Mouse (Mus musculus) naive thymus-derived CD4-positive, alpha-beta T cell, adult 2 months (primary cell): ENCODE data around the gene Zfp36l2.
"Not testable (repeated sequence)": the region's sequence is repeated elsewhere in the genome, so short reads cannot be mapped to it uniquely, and the experiment has no call there.

Experiments used
- DNase-seq: peaks from one replicate; pipeline ENCODE4 v3.0.0-alpha.2; 2011; ENCODE audit warnings: low read depth

The Zfp36l2 gene

GRCm38 (mm10) chr17:84187727-84188373 lies at the start of gene Zfp36l2:
Gene Zfp36l2, minus strand, starts transcription at chr17:84187947.
- peak; percentile 94 for DNase-seq

GRCm38 (mm10) chr17:84236781-84237557 lies 49.2 kb upstream of the Zfp36l2 start:
- DNase-seq, result no peak

- DNase-seq, result no peak
Observed at GRCm38 (mm10) chr17:84235399-84235928, 47.7 kb upstream of the Zfp36l2 start.

- DNase-seq, result not testable (repeated sequence)
Observed at GRCm38 (mm10) chr17:84234785-84235184, 47.0 kb upstream of the Zfp36l2 start.

- DNase-seq, result no peak
Observed at GRCm38 (mm10) chr17:84233758-84234157, 46.0 kb upstream of the Zfp36l2 start.

GRCm38 (mm10) chr17:84231361-84231760 lies 43.6 kb upstream of the Zfp36l2 start:
- DNase-seq, result peak; percentile 61

GRCm38 (mm10) chr17:84228223-84228622 lies 40.5 kb upstream of the Zfp36l2 start:
- DNase-seq, result no peak

- no peak for DNase-seq
Observed at GRCm38 (mm10) chr17:84226681-84227080, 38.9 kb upstream of the Zfp36l2 start.

- DNase-seq, result no peak
Observed at GRCm38 (mm10) chr17:84226231-84226630, 38.5 kb upstream of the Zfp36l2 start.

GRCm38 (mm10) chr17:84224217-84224887 lies 36.6 kb upstream of the Zfp36l2 start:
- no peak for DNase-seq

- not testable (repeated sequence) for DNase-seq
Observed at GRCm38 (mm10) chr17:84218841-84219240, 31.1 kb upstream of the Zfp36l2 start.

- no peak for DNase-seq
Observed at GRCm38 (mm10) chr17:84217696-84218095, 29.9 kb upstream of the Zfp36l2 start.

- no peak for DNase-seq
Observed at GRCm38 (mm10) chr17:84215264-84215960, 27.7 kb upstream of the Zfp36l2 start.

GRCm38 (mm10) chr17:84213464-84213863 lies 25.7 kb upstream of the Zfp36l2 start:
- no peak for DNase-seq

- no peak for DNase-seq
Observed at GRCm38 (mm10) chr17:84207611-84208010, 19.9 kb upstream of the Zfp36l2 start.

- DNase-seq, result no peak
Observed at GRCm38 (mm10) chr17:84206239-84206638, 18.5 kb upstream of the Zfp36l2 start.

- no peak for DNase-seq
Observed at GRCm38 (mm10) chr17:84204962-84205361, 17.2 kb upstream of the Zfp36l2 start.

- DNase-seq, result no peak
Observed at GRCm38 (mm10) chr17:84203340-84203739, 15.6 kb upstream of the Zfp36l2 start.

GRCm38 (mm10) chr17:84201183-84201582 lies 13.4 kb upstream of the Zfp36l2 start:
- no peak for DNase-seq

- no peak for DNase-seq
Observed at GRCm38 (mm10) chr17:84197912-84198344, 10.2 kb upstream of the Zfp36l2 start.

- no peak for DNase-seq
Observed at GRCm38 (mm10) chr17:84196329-84196728, 8.6 kb upstream of the Zfp36l2 start.

GRCm38 (mm10) chr17:84195835-84196234 lies 8.1 kb upstream of the Zfp36l2 start:
- DNase-seq, result no peak
